Mouse (Mus musculus): ENCODE measurements around the gene Aqp9.

DNA sequence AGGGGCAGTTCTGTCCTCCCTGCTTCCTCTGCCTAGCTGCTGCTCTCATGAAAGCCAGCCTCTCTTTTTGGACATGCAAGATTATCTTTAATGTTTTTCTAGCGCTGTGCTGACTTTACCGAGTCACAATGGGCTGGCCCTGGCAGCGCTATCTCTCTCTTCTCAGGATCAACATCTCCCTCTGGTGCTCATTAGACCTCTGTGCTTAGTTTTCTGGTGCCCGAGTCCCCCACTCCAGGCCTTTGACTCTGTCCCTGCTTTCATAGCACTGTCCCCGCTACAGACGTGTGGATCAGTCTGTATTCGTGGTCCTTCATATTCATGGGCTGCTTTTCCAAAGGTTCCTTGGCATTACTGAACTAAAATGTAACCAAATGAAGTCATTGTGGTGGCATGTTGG lies 89.3 kb downstream of the Aqp9 start:
- TF ChIP-seq CTCF (IDR thresholded peaks at IDR 0.05; ENCODE audit: insufficient read depth, low read depth, low read length): no peak
- no peak for TF ChIP-seq POLR2A (IDR thresholded peaks at IDR 0.05; ENCODE audit: insufficient read depth, low read depth, low read length)

Measured in olfactory bulb, adult 2 months (tissue).